Mouse (Mus musculus) heart, adult 2 months (tissue): Measurements from ENCODE around the gene Cyp1a2. TPM values are rescaled to one million over a fixed set of nuclear protein-coding genes. Genes with fewer than 3 reads are reported as not detected.

Experiments
- DNase-seq, 2 experiments: peaks; one replicate each; pipeline ENCODE4 v3.0.0; 2021
- H3K27ac ChIP-seq: fragments of 200-600 bp; 2 replicates; pipeline ENCODE4 v1.8.1; 2022
- H3K27me3 ChIP-seq: fragments of 200-500 bp; 2 replicates; pipeline ENCODE4 v1.6.1; 2012; ENCODE audit warnings: mild to moderate bottlenecking, low read length, inconsistent platforms, mixed read lengths; ENCODE audit not compliant: control insufficient read depth, insufficient read depth
- H3K36me3 ChIP-seq: fragments of 200-500 bp; 2 replicates; pipeline ENCODE4 v1.6.1; 2012; ENCODE audit warnings: low read length, inconsistent platforms; ENCODE audit not compliant: control insufficient read depth, insufficient read depth
- H3K4me1 ChIP-seq: fragments of 200-500 bp; 2 replicates; pipeline ENCODE4 v1.6.1; 2011; ENCODE audit warnings: low read length; ENCODE audit not compliant: control insufficient read depth, insufficient read depth
- H3K4me3 ChIP-seq: fragments of 200-600 bp; 2 replicates; pipeline ENCODE4 v1.8.1; 2022
- H3K79me2 ChIP-seq: fragments of 200-500 bp; replicated peaks from 2 replicates; pipeline ENCODE4 v1.6.1; 2012; ENCODE audit warnings: mild to moderate bottlenecking, inconsistent platforms, low read length, moderate library complexity, mixed read lengths; ENCODE audit not compliant: control insufficient read depth, insufficient read depth
- H3K9ac ChIP-seq: fragments of 200-500 bp; 2 replicates; pipeline ENCODE4 v1.6.1; 2012; ENCODE audit warnings: low read depth, mild to moderate bottlenecking, control low read depth, inconsistent platforms, low read length, mixed read lengths
- CTCF ChIP-seq: fragments of 200-600 bp; IDR thresholded peaks from 2 replicates; pipeline ENCODE4 v1.8.1; 2022; ENCODE audit warnings: antibody characterized with exemption, mild to moderate bottlenecking, moderate library complexity
- EP300 ChIP-seq: fragments of 200-500 bp; IDR thresholded peaks from 2 replicates; pipeline ENCODE4 v1.6.1; 2011; ENCODE audit warnings: low read depth, low read length, control low read depth; ENCODE audit not compliant: insufficient read depth
- POLR2A ChIP-seq: fragments of 200-500 bp; IDR thresholded peaks from 2 replicates; pipeline ENCODE4 v1.6.1; 2011; ENCODE audit warnings: mild to moderate bottlenecking, low read depth, low read length, control low read depth; ENCODE audit not compliant: insufficient read depth
- WGBS: fragments of 180-500 bp; shearing (Covaris S2); methylation state at CpG from one replicate; pipeline ENCODE4 v1.1.7; 2018; 5-methylcytosine and 5-hydroxymethylcytosine counted together
- intact Hi-C: fragments of 180-260 bp; cut with DNase I; formaldehyde crosslinking; loops from one replicate; pipeline ENCODE4 v1.15.1; 2025
- polyA plus RNA-seq: library from polyadenylated mRNA; depleted of rRNA; stranded (reverse); fragments of >200 nt; gene quantifications from 2 replicates; pipeline ENCODE4 v1.2.3, GENCODE M21; 2012
- total RNA-seq, 2 experiments: library from RNA; stranded (reverse); gene quantifications; 2 replicates each; pipeline ENCODE4 v1.2.3; 2021

Gene Cyp1a2
- total and polyA plus RNA-seq, 3 experiments = not detected

GRCm38 (mm10) chr9:57638651-57639459 is 44.6 kb downstream of the Cyp1a2 start:
- DNase-seq = peak in 1 of 2 experiments; percentile 72
- TF ChIP-seq CTCF (no peak), EP300 (no peak), POLR2A (no peak)
- Histone ChIP-seq H3K9ac (peak overlapping the region; percentile 24; the same call in 1 of the 2 replicates), H3K27ac (peak overlapping the region; percentile 68), H3K79me2 (peaks cover 13% of the 10 kb centered on the region), H3K27me3 (no peaks in the 10 kb centered on the region), H3K4me1 (peaks cover 55% of the 10 kb centered on the region), H3K4me3 (no peak overlapping the region), H3K36me3 (peaks cover 4% of the 10 kb centered on the region; the same call in 1 of the 2 replicates)
- intact Hi-C loops = no loop called here
- WGBS = 20% methylated on average over 8 of the region's 8 CpGs

DNA sequence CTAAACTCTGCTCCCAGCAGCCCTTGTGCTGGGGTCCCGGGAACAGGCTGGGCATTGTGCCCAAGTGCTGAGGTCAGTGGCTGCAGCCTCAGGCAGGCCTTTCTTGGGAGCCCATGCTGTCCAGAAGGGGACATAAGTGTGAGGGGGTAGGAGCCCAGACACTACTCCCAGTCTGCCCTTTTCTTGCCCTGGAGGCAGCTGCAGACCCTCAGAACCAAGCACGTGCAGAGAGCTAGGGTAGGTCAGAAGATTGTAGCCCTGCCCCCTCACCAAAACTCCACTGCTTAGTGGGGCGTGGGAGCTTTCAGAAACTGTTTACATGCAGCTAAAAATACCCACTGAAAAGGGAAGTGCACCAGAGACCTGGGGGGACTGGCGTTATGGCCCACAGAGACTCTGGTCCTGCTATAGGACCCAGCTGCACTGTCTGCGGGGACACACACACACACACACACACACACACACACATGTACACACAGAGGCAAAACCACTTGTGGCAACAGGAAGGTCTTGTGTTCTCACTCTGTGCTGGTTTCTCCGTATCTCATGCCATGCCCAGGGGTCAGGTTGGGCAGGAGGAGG is 45.7 kb downstream of the Cyp1a2 start:
- Histone ChIP-seq H3K4me3 (no peak overlapping the region), H3K27ac (peak overlapping the region; percentile 68), H3K4me1 (peaks cover 49% of the 10 kb centered on the region), H3K27me3 (no peaks in the 10 kb centered on the region), H3K79me2 (peaks cover 9% of the 10 kb centered on the region), H3K9ac (peak overlapping the region; percentile 7; the same call in 1 of the 2 replicates), H3K36me3 (peaks cover 4% of the 10 kb centered on the region; the same call in 1 of the 2 replicates)
- intact Hi-C loops = no loop called here
- peak; percentile 75 to 79 for DNase-seq
- TF ChIP-seq EP300 (no peak), CTCF (no peak), POLR2A (no peak)
- WGBS = 4% methylated on average over 6 of the region's 6 CpGs

- WGBS = 29% methylated on average over 3 of the region's 3 CpGs
- peaks cover 49% of the 10 kb centered on the region for H3K4me1 ChIP-seq
Observed at GRCm38 (mm10) chr9:57637272-57637671, 46.2 kb downstream of the Cyp1a2 start.

DNA sequence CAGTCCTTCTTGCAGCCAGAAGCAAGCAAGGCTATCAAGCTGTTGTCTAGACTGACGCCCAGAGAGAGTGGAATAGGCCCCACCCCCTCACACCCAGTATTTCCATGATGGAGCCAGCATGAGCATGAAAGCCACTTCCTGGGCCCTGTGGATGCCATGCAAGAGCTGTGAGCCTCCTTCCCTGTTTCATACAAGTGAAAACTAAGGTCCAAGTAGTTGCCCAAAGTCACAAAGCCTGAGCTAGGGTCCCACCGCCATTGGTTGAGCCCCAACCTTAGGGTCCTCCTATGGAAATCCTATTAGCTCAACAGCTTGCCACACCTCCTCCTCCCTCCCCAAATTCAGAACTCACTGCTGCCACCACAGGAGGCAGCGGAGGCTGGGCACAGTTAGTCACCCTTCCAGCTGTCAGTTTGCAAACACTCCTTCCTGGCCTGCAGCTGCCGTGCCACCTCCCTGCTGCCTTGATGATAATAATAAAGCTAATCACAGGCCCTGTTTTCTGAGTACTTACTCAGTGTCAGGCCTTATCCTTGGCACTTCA is 50.0 kb downstream of the Cyp1a2 start:
- no peak overlapping the region for H3K27ac ChIP-seq
- 50% methylated on average over 4 of the region's 4 CpGs for WGBS
- no peak for TF ChIP-seq EP300
- peak; percentile 29 for TF ChIP-seq CTCF

More at GRCm38 (mm10) chr9:57637272-57637671, 46.2 kb downstream of the Cyp1a2 start:
- H3K79me2 ChIP-seq = peaks cover 10% of the 10 kb centered on the region
- no peaks in the 10 kb centered on the region for H3K27me3 ChIP-seq
- H3K9ac ChIP-seq = no peak overlapping the region; the same call in 1 of the 2 replicates
- intact Hi-C loops = no loop called here
- peak overlapping the region; percentile 68 for H3K27ac ChIP-seq
- no peak overlapping the region for H3K4me3 ChIP-seq
- peaks cover 4% of the 10 kb centered on the region; the same call in 1 of the 2 replicates for H3K36me3 ChIP-seq
- DNase-seq = no peak
- TF ChIP-seq CTCF (no peak), EP300 (no peak), POLR2A (no peak)

GRCm38 (mm10) chr9:57629118-57629874 is 54.2 kb downstream of the Cyp1a2 start:
- WGBS = 59% methylated on average over 14 of the region's 14 CpGs
- DNase-seq = peak; percentile 76 to 88
- Histone ChIP-seq H3K4me1 (peaks cover 6% of the 10 kb centered on the region), H3K9ac (no peak overlapping the region), H3K79me2 (peaks cover 5% of the 10 kb centered on the region), H3K4me3 (no peak overlapping the region), H3K36me3 (no peaks in the 10 kb centered on the region), H3K27ac (no peak overlapping the region), H3K27me3 (no peaks in the 10 kb centered on the region)
- intact Hi-C loops = loop anchor here (1.0 kb wide), 2 partner anchors 16 to 26 kb away; no protein-coding TSS in a partner anchor
- TF ChIP-seq CTCF = no peak
- TF ChIP-seq POLR2A = no peak
- TF ChIP-seq EP300 = peak; percentile 94

More for the DNA sequence above, 50.0 kb downstream of the Cyp1a2 start:
- no peak overlapping the region for H3K4me3 ChIP-seq
- DNase-seq = no peak
- peaks cover 9% of the 10 kb centered on the region for H3K79me2 ChIP-seq
- no peaks in the 10 kb centered on the region for H3K27me3 ChIP-seq
- H3K4me1 ChIP-seq = peaks cover 20% of the 10 kb centered on the region
- intact Hi-C loops = no loop called here
- no peaks in the 10 kb centered on the region for H3K36me3 ChIP-seq
- no peak overlapping the region for H3K9ac ChIP-seq
